Mouse (Mus musculus) adrenal gland, adult 2 months (tissue): Measurements from ENCODE around the gene Csrp1. TPM values are rescaled to one million over a fixed set of nuclear protein-coding genes. Genes with fewer than 3 reads are reported as not detected.

Experiments
- DNase-seq: peaks from one replicate; pipeline ENCODE4 v3.0.0; 2021
- polyA plus RNA-seq: library from polyadenylated mRNA; depleted of rRNA; stranded (reverse); fragments of >200 nt; gene quantifications from 2 replicates; pipeline ENCODE4 v1.2.3, GENCODE M21; 2012
- total RNA-seq, 2 experiments: library from RNA; stranded (reverse); gene quantifications; 2 replicates each; pipeline ENCODE4 v1.2.3; 2021

The Csrp1 gene
- total and polyA plus RNA-seq, 3 experiments = 65.7 to 133 (median 68.0) TPM

DNA sequence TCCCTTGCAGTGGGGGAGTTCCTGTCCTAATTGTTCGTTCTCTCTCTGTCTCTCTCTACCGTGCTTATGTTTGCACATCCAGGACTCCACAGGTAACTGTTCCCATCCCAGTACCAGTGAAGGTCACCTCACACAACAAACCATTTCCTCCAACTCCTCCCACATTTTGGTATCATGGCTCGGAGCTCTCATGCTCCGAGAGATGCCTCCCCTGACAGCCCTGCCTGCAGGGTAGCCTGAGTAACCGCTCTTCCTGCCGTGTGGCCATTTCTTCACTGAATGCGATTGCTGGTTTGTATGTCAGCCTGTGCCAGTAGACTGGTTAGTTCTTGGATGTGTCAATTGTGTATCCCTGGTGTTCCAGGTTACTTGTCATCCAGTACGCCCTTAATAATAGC is 51.7 kb downstream of the Csrp1 start:
- no peak for DNase-seq

DNA sequence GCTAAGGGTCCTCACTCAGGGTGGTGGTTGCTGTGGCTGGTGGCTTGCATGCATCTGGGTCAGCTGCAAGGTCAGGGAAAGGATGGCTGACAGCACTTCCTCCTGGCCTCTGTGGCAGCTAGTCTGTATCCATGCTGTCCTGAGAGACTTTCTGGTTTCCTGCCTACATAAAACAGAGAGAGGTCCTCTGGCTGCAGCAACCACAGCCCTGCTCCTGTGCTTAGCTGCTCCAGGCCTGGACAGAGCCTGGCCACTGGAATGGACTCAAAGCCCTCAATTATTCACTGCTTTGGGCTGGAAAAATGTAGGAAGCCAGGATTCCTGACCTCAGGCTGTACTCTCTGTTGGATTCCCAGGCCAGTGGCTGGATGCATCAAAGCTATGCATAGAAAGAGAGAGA is 56.7 kb downstream of the Csrp1 start:
- DNase-seq = no peak

DNA sequence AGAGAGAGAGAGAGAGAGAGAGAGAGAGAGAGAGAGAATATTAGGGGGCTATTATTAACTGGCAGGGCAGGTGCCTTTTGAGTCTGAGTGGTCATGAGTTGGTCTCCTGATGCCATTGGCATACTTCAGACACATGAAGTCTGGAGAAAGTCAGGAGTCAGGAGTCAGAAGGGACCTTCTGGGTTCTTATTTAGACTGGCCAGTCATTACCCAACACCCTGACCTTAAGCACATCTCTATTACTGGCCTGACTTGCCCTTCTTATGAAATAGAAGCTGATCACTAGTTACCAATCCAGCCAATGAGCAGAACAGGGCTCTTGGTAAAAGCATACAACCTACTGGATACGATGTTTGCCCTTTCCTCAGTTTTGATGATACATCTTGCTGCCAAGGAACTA is 57.2 kb downstream of the Csrp1 start:
- DNase-seq = no peak

DNA sequence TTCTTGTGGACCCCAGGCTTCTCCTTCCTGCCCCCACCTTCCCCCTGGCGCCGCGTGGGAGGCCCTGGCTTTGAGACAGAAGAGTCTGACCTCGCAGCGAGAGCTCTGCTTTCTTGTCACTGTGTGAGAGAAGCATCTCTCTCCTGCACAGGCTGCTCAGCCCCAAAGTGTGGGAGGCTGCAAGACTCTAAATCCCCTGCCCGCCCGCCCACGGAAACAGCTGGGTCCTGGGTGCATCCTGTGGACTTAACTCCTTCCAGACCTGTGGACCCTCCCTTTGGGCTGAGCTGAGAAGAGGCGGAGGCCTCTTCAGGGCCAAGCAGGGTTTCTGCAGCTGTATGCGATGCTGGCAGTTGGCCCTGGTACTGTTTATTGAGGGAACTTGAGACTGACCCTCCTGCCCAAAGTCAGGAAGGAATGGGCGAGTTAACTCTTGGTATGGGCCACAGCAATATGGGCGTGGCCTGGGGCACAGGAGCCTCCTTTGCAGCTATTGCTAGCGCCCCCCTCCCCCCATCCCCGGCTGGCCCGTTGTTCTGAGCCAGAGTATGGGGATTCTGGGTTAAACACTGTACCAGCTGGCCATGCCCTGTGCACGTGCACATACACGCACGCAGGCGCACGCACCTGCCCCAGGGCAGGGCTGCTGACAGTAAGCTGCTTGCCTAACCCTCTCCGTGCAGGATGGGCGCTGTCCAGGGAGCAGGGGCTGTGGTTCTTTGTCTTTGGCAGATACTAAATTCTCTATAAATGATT is 59.1 kb downstream of the Csrp1 start, which contains the start of gene Tnni1:
Tnni1 (plus strand) TSS at position 655 of the 756 bp plus-strand sequence.
- DNase-seq = no peak

DNA sequence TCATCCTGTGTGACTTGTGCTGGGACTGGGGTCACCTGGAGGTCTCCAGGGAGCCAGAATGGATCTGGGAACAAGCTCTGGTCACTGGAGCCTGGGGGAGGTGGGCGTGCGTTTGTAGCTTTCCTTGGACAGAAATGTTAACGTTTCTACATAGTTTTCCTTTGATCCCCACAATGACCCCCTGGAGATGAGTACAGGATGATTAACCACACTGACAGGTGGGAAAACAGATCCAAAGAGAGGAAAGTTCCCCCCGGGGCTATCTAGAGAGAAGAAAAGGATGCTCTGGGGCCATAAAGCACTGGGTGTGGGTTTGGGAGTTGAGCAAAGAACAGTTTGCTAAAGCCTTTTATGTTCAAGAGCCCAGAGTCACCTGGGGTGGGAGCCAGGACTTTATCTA is 60.8 kb downstream of the Csrp1 start:
- no peak for DNase-seq

DNA sequence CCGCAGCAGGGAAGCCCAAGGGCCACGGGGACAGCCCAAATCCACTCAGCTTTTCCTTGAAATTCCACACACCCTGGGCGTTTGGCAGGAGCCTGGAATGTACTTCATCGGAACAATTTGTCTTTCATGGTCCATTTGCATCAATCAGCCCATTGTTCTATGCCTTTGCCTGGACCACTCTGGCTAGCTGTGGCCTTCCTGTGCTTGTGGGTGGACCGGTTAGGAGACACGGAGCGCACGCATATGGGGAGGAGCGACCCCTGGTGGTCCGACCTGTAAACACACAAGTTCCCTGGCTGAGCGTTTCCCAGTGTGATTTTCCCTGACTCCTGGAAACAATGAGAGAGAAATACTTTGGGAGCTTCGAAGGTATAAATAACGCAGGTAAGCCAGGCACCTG is 61.4 kb downstream of the Csrp1 start:
- peak; percentile 74 for DNase-seq

DNA sequence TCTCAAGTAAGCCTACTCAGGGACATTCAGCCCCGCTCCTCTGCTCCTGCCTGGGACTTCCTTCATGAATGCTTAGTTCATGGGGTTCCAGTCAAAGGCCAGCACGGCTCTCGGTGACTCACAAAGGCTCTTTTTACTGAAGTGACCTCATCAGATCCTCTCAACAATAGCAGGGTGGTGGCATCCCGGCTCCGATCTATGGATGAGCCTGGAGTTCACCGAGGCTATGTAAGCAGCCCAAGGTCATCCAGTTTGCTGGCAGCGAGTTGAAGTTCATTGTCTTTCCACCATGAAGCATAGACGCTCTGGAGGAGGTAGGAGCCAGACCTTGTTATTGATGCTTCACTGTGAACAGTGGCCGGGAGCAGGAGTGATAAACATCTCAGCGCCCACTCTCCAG is 63.0 kb downstream of the Csrp1 start:
- no peak for DNase-seq

DNA sequence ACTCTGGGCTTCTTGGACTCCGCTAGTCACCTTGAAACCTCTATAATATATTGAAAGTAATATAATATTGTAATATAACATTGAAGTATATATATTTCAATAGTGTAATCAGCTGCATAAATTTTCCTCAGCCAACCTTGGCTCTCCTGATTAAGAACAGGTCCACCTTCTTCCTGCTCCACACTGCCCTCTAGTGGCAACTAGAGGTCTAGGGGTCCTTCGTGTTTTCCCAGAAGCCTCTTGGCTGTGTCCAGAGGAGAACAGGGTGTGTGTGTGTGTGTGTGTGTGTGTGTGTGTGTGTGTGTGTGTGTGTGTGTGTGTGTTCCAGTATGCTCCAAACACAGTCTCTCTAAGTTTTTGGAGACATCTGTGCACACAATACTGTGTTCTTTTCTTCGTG is 67.9 kb downstream of the Csrp1 start:
- DNase-seq = peak; percentile 67

DNA sequence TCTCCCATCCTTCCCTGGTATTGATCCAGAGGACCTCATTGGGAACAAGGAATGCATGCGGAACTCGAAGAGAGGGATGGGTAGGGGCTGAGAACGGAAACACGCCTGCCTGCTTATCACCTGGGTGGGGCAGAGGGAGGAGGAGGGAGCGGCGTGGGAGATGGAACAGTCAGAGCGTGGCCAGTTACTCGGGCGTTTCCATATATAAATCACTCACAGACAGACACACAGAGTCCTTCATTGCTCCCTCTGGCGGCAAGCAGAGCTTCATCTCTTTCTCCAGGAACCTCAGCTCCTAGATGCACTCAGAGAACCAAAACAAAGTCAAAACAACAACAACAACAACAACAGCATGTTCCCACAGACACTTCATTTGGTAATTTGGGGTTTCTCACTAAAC is 68.8 kb downstream of the Csrp1 start:
- peak; percentile 33 for DNase-seq

DNA sequence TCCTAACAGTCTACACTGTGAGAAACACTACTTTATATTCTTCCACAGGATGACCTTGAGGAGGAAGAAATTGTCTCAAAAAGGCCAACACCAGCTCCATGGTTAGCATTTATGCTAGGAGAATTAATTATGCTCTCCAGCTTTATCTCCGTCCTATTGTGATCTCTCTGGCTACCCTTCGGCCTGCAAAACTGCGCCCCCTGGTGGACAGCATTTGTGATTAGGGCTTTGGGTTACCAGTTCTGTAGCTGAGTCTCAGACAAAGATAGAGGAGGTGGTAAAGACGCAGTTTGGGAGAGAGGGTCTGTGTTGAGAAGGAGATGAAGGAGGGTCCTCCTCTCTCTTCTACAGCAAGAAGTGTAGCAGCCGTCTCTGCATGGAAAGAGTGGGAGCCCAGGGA is 70.0 kb downstream of the Csrp1 start:
- DNase-seq = peak; percentile 62

DNA sequence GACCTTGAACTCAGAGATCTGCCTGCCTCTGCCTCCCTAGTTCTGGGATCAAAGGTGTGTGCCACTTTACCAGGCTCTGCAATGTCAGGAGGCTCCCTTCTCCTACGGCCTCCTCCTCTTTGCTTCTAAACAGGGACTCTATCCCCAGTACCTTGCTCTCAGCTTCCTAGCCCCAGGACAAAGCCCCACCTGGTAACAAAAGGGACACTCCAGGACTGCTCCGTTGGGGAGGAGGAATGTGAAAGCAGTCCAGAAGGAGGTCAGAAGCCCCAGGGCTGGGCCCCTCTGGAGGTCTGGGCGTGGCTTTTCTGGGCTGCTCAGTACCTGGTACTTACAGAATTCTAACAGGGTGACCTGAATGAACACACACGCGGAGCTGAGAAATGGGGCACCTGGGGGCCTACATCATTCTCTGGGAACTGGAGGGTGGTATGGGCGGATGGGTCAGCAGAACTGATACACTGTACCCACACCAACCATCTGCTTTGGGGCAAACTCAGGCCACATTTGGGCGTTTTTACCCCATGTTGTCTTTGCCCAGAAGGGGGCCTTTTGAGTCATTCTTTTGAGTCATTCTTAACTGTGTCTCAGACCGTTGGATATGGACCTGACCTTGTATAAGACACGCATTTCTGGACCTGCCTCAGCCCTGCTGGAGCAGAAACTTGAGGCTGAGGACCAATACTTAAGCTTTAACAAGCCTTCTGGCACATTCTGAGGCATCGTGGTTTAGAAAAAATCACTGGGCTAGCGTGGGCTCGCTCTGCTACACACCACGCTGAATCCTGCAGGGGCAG is 72.5 kb downstream of the Csrp1 start:
- no peak for DNase-seq

DNA sequence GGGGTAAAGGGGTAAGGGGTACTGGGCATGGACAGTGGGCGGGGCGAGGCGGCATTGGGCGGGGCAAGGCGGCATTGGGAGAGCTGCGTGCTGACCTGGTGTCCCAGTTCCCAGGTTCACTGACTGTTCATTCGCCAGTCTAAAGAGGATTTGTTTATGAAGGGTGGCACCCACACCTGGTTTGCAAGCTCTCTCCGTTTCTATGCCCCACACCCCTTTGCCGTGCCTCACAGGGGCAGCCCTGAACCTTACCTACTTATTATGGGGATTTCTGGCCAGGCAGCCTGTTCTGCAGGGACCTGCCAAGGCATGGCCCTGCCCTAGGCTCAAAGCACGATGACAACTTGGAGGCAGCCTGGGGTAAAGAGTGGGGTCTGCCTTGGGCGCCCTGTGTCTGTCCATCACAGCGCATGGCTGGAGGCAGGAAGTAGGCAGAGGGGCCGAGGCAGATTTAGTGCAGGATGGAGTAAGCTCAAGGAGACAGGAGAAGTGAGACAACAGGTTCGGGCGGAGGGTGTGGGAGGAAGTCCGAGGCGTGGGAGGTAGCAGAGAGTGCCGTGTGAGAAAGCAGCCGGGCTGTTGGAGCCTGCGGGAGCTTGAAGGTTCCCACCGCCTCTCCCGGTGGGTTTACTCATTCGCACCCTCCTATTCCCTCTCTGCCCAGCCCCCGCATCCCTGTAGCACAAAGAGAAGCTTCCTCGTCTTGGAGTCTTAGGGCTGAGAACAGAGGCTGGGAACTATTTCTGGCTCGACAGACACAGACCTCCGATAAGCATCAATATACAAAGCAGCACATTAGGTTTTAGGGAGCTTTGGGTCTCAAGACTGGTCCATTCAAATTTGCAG is 73.7 kb downstream of the Csrp1 start:
- DNase-seq = no peak

DNA sequence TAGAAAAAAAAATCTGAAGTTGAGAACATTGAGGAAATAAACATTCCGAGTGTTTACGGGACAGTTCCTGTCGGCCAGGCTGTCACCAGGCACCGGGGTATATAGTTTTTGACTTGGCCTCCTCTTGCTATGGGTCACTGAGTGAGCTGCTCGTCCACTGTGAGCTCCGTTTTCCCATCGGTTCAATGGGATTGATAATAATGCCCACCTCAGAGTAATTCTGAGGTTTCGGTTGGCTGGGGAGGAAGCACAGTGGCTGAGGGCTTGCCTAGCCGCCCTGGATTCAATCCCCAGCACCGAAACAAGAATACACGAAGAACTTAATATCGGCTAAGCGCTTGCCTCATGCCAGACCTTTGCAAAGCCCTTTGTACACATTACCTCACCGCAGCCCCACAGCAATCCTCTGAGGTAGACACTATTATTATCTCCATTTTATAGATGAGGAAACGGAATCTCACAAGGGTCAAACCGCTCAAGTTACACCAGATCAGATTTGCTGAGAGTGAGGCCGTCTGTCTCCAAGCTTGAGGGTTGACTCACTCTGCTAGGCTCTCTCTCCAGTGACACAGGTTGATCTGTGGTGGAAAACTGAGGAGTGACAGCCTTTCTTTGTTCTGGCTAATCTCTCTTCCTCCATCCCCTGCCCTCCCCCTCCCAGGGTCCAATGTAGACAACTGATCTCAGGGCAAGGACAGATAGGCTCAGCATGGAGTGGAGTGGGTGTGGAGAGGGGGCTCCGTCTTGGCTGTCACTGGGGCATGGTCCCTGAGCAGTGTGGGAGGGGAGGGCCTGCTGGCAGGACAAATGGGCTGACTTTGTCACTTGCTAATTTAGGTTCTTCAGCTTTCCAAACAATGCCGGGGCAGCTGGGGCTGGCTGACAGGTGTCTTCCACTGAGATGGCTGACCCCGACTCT is 74.6 kb downstream of the Csrp1 start:
- DNase-seq = no peak

DNA sequence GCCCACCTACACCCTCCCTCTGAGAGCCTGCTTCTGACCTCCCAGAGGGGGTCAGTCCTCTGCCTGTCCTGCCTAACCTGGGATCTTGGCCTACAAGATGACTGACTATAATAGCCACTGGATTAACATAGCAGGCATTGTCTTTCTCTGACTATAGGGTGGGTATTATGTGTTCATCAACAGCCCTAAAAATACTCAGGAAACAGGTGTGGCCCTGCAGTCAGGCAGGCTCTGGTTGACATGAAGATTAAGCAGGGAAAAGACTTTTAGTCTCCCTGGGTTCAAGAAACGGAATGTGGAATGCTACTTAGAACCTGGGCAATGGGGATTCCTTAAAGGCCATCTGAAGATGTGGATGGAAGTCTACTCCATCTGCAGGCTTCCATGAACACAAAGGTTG is 78.6 kb downstream of the Csrp1 start:
- no peak for DNase-seq

DNA sequence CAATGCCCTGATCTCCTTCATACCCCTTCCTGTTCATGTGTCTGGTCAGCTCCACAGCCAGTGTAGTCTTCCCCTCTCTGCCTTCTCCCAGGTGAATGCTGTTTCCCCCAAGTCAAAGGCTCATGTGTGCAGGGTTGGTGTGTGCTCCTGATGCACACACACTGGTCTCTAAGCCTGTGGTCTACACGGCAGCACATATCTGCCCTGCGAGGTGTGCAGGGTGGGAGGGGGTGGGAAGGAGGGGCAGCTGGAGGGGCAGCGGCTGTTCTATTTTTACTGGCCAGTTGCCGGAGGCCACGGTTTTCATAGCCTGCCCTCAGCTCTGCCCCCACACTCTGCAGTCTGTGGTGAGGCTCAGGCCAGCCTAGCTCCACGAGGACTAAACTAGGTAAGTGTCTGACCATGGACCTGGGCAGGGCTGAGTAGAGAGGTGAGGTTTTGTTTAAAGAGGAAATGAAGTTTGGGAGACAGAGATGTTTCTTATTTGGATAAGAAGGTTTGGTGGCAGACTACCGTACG is 79.3 kb downstream of the Csrp1 start:
- no peak for DNase-seq

DNA sequence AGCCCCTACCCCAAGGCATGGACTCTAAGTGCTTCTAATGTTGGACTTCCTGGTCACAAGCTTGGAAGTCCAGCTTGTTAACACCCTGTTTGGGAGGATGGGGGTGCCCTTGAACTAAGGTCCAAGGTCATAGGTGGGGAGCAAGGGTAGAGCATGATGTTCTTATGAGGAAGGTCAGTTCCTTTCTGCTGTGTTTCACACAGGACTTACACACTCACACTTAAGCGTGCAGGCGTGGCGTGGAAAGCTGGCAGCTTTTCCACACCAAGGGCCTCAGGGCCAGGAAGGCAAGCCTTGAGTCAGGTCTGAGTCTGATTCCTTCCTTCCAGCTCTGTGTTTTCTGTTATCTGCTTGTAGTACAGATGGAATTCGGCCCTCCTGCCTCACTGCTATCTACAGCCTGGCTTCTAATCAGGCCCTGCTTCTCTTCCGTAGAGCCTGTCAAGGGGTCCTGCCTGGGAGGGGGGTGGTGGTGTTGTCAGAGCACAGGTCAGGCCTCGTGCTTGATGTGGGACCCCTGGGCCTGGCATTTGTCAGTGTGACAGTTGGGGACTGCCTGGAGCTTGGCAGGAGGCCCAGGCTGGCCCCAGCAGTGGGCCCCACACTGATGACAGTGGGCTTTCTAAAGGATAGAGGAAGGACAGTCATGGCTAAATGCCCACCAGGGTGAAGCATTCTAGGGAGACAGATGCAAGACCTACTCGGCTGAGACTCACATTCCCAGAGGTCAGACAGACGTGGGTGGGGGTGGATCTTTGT is 80.5 kb downstream of the Csrp1 start:
- DNase-seq = no peak
